Mouse (Mus musculus): ENCODE measurements around the gene Snx7.

GRCm38 (mm10) chr3:117915420-117915819 is 46.7 kb upstream of the Snx7 start:
- TF ChIP-seq CTCF (IDR thresholded peaks at IDR 0.05; ENCODE audit: low read depth, low read length), result no peak
- TF ChIP-seq POLR2A (IDR thresholded peaks at IDR 0.05; ENCODE audit: borderline replicate concordance, low read depth, low read length), result no peak

All from bone marrow macrophage, adult 2 months (primary cell).